Mouse (Mus musculus): ENCODE data around the gene Sf3b6.

- no peak for TF ChIP-seq CTCF (IDR thresholded peaks at IDR 0.05; ENCODE audit: control insufficient read depth, insufficient read depth, low read length)
- TF ChIP-seq POLR2A (IDR thresholded peaks at IDR 0.05; ENCODE audit: borderline replicate concordance, control insufficient read depth, low read depth, low read length), result no peak
Observed at GRCm38 (mm10) chr12:4780245-4780644, 37.1 kb upstream of the Sf3b6 start.
